Mouse (Mus musculus) gastrocnemius, adult 8-10 months (tissue): ENCODE results near the gene Nr1i3. TPM values are rescaled to one million over a fixed set of nuclear protein-coding genes. Genes with fewer than 3 reads are reported as not detected.

Experiments used
- DNase-seq, 2 experiments: peaks; one replicate each; pipeline ENCODE4 v3.0.0; 2022; ENCODE audit warnings: low spot score in 2 of 2
- total RNA-seq, 4 experiments: library from RNA; stranded (reverse); gene quantifications; 2 replicates each; pipeline ENCODE4 v1.2.4; 2022

Gene Nr1i3
- total RNA-seq, 4 experiments from 2014 or later: 0.21 TPM; not detected in 3

DNA sequence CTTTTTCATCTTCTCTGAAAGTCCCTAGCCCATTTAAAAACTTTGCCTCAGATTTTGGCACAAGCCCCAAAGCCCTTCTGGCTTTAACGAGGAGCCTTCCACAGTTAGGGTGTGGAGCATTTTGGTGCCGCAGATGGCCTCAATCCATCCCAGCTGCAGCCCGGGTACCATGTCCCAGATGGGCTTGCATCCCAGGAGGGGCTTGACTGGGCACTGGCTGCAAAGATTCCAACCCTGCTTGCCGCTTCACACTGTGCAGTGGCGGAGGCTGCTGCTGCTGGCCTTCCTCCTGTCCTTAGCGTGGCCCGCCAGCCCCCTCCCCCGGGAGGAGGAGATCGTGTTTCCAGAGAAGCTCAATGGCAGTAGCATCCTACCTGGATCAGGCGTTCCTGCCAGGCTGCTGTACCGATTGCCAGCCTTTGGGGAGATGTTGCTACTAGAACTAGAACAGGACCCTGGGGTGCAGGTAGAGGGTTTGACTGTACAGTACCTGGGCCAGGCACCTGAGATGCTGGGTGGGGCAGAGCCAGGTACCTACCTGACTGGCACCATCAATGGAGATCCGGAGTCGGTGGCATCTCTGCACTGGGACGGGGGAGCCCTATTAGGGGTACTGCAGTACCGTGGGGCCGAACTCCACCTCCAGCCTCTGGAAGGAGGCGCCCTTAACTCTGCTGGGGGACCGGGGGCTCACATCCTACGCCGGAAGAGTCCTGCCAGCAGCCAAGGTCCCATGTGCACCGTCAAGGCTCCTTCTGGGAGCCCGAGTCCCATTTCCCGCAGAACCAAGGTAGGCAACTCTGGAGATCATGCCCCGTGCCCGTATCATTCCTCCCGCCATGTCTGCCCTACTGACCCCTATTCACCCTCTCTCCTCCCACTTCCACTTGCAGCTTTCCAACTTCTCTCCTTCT is 37.2 kb downstream of the Nr1i3 start, which contains the start of gene Ndufs2:
Gene Ndufs2, minus strand, starts transcription at position 709 of the 914 bp plus-strand sequence.
- no peak for DNase-seq

DNA sequence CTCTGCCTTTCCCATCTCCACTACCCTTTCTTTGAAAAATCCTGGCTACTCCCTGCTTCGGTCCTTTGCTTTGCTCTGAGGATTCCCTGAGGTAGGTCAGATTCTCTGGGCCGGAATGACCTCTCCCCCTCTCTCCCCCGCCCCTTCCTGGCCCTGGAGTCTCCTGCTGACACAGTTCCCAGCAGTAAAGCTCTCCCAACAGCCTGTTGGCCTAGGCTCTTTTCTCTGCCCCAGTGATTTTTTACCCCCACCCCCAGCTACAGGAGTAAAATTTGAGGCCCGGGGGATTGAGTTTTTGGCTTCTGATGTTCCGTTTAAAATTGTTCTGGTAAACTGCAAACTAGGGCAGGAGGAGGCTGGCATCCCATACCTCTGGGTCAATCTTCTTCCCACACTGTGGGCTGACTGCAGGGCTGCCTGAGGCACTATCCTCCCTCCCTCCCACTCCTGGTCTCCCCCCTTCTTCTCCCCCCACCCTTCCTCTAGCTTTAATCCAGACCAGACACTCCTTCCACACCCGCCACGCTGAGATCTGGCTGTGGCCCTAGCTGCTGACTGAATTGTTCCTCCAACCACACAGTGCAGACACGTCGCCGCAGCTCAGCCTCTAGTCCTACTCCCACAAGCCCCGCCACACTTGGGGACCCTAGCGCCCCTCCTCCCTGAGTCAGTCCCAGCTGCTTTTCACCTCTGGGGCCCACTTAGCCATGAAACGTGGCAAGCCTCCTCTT is 38.0 kb downstream of the Nr1i3 start:
- no peak for DNase-seq

DNA sequence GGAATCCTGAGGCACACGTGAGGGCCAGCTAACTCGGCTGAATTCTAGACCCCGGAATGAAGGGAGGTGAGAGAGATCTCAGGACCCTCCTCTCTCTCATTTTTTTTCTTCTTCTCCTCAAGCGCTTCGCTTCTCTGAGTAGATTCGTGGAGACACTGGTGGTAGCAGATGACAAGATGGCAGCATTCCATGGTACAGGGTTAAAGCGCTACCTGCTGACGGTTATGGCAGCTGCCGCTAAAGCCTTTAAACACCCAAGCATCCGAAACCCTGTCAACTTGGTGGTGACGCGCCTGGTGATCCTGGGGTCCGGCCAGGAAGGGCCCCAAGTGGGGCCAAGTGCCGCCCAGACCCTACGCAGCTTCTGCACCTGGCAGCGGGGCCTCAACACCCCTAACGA is 38.6 kb downstream of the Nr1i3 start:
- DNase-seq: no peak

DNA sequence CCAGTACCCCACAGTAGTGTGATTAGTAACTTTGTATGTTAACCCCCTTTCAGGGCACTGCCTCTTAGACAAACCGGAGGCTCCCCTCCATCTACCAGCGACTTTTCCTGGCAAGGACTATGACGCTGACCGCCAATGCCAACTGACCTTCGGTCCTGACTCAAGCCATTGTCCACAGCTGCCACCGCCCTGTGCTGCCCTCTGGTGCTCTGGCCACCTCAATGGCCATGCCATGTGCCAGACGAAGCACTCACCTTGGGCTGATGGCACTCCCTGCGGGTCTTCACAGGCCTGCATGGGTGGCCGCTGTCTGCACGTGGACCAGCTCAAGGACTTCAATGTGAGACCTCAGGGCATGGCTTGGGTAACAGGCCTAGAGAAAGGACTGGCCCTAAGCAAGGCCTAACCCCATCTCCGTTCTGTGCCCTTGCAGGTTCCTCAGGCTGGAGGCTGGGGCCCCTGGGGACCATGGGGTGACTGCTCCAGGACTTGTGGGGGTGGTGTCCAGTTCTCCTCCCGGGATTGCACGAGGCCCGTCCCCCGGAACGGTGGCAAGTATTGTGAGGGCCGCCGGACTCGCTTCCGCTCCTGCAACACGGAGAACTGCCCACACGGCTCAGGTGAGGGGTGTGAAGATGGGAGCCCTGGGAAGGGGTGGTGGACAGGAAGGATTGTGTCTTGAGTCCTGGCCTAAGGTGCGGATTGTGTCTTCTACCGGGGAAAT is 42.5 kb downstream of the Nr1i3 start:
- no peak for DNase-seq

DNA sequence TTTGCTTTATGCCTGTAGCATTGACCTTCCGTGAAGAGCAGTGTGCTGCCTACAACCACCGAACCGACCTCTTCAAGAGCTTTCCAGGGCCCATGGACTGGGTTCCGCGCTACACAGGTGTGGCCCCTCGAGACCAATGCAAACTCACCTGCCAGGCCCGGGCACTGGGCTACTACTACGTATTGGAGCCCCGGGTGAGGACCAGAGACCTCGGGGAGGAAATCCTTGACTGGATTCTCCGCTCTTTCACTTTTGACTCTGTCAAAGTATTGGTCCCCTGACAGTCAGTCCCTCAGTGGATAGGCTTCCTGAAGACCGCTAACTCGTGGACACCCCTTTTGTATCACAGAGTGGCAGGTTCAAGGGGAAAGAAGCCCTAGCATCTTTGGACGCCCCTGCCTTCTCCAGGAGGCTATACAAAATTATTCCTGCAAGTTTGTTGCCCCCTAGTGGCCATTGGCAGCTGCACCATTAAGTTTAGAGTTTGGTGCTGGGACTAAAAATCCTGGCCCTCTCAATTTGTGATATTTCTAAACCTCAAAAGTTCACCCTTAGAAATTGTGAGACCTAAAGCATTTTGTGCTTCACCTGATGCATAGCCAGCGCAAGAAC is 43.3 kb downstream of the Nr1i3 start:
- DNase-seq: peak; percentile 40 to 50

DNA sequence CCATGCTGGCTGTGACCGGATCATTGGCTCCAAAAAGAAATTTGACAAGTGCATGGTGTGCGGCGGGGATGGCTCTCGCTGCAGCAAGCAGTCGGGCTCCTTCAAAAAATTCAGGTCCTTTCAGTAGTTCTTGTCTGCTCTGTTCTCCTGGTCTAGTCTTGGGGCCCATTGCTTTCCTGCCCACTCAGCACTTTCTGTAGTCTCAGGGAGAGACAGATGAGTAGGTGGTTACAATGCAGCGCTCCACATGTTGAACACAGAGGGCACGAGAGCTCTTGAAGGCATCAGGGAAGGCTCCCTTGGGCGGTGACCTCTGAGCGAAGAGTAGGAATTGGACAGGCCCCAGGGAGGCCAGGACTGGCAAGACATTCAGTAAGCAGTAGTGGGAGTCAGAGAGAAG is 44.0 kb downstream of the Nr1i3 start:
- DNase-seq: no peak

DNA sequence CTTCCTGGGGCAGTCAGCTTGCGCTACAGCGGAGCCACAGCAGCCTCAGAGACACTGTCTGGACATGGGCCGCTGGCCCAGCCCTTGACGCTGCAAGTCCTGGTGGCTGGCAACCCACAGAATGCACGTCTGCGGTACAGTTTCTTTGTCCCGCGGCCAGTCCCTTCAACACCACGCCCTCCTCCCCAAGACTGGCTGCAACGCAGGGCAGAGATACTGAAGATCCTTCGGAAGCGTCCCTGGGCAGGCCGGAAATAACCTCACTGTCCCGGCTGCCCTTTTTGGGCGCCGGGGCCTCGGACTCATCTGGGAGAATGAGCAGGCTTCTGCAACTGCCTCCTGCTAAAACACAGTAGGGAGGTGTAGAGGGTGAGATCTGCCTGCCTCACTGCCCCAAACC is 45.2 kb downstream of the Nr1i3 start:
- no peak for DNase-seq

DNA sequence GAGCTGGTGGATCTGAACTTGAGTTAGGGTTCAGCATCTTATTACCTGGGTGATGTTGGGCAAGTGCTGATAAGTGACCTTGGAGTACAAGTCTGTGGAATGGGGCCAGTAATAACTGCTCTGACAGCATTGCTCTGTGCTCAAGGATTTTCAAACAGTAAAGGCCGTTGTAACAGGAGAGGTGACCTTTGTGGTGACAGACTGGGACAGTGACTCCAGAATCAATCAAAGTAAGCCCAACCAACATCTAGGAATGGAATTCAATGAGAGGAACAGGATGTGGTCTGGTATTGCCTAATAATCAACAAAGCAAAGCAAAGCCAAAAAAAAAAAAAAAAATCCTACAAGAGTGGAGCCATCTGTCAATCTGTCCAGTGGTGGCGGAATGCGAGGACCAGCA is 46.5 kb downstream of the Nr1i3 start:
- DNase-seq: no peak

DNA sequence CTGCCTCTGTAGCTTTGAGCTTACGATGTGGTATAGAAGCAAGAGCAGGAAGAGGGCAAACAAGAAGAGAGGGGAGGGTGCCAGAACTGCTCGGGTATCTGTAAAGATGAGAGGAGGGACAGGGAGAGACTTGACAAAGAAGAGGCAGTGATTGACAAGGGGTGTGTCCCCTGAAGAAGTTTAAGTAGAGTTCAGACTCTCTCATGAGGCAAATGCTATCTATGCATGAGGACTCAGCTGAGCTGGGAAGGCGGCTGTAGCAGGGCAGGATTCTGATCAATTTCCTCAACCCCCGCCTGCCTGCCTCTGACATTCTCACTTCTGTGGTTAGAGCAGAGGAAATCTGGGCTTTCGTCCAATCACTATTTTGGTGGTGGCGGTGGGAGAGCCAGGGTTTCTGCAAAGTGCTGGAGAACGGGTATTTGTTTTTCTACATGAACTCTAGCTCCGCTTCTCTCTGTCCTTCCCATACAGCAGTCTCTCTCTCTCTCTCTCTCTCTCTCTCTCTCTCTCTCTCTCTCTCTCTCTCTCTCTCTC is 48.9 kb downstream of the Nr1i3 start:
- DNase-seq: peak; percentile 39 to 56

DNA sequence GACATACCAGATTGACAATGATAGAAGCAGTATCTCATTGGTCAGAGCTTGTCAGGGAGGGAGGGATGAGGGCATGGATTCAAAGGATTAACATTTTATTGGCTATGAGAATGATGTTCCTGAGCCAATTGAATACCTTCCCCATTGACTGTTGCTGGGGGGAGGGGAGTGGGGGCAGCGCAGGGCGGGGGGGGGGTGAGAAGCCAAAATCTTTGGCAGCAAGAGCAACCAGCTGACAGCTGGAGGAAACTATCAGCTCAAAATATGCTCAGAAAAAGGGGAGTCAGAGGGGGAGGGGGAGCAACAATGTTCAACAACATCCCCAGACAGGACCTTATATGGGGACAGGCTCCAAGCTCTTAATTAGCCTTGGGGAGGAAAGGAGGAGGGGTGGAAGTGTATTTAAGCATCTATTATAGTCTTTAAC is 49.4 kb downstream of the Nr1i3 start:
- no peak for DNase-seq

DNA sequence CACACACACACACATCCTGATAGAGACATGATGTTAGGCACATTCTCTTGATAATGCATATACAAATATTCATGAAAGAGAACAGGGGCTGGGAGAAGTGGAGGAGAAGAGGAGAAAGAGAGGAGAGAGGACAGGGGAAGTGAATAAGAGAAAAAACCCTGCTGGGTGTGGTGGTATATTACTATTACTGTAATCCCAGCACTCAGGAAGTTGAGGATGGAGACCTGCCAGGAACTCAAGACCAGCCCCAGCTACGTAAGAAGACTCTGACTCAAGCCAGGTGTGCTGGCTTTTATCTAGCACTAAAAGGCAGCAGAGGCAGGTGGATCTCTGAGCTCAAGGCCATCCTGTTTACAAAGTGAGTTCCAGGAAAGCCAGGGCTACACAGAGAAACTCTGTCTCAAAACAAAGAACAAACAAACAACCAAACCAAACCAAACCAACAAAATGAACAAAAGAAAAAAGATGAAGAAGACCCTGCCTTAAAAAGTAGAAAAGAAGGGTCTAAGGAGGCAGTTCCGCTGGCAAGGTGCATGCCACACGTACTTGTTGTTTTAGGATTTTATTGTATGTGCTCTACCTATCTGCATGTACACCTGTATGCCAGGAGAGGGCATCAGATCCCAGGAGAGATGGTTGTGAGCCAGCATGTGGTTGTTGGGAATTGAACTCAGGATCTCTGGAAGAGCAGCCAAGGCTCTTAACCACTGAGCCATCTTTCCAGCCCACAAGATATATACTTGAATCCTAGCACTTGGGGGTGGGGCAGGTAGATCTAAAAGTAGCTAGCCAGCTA is 50.1 kb downstream of the Nr1i3 start:
- no peak for DNase-seq

DNA sequence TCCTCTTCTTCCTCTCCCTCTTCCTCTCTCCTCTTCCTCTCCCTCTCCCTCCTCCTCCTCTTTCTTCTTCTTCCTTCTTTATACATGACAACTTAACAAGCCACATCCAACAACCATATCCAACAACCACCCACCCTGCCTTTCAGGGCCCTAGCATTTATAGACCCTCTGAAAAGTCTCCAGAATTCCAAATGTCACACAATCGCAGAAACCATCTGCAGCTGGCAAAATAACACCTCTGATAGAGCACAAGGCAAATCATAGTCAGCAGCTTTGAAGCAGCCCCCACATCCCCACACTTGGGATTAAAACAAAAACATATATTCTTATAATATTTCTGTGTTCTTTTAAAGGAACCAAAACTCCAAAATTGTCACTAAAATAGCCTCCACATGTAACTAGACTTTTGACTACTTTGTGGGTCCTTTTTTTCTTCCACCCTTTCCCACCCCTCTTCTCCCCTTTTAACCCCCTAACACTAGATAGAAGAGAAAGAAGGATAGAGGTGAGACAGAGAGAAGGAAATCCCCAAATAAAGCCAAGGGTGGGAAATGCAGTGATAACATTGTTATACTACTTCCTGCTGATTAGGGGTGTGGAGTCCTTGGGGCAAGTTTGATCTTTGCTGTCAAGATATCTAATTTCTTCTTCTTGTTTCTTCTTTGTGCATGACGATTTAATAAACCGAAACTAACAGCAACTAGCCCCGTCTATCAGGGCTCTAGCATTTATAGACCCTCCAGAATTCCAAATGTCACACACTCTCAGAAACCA is 52.4 kb downstream of the Nr1i3 start:
- DNase-seq: no peak

DNA sequence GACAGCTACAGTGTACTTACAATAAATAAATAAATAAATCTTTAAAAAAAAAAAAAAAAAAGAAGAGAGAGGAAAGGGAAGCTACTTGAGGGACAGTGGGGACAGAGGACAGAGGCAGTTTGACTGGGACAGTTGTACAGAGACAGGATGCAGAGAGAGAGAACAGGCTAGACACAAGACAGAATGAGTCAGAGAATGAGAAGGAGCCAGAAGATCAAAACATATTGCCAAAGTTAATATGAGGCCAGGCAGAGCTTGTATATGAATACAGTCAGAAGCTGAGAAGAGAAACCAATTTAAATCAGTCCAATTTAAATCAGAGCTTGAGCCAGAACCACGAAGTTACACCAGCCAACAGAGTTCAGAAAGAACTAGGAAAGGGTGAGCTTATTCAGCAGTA is 54.6 kb downstream of the Nr1i3 start:
- DNase-seq: no peak

DNA sequence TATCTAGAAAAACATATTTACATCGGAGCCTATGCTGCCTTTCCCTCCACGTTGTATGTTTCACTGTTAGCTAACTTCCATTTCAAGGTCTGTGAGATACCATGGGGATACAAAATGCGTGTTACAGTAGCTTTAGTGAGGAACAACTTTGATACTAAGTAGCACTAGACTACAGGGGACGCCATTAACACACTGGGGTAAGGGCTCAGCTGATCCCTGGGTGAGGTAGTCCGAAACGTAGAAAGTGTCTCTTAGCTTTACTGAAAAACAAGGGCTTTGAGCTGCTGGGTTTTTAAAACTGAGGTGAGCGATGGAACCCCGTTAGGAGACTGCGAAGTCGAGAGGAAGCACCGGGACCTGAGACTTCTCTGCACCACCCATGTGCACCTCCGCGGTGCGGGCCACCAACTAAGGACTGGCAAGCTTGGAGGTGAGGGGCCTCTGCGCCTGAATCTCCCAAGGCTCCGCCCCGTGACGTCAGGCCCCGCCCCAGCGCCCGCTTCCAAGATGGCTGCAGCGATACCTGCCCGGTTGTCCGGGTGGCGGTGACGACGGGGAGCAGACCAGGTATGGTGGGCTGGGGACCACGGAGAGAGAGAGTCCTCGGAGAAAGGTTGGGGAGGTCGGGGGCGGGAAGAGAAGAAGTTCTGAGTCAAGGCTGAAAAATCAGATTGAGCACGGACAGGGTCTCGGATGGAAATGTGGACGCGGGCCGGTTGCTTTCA is 56.2 kb downstream of the Nr1i3 start, which contains the start of gene B4galt3:
Gene B4galt3, plus strand, starts transcription at position 481 of the 725 bp plus-strand sequence.
- DNase-seq: peak; percentile 93
